Mouse (Mus musculus): ENCODE results near the gene Myh15. TPM values are rescaled to one million over a fixed set of nuclear protein-coding genes. Genes with fewer than 3 reads are reported as not detected.
"Not testable (repeated sequence)": the region's sequence is repeated elsewhere in the genome, so short reads cannot be mapped to it uniquely, and the experiment has no call there.

Gene Myh15
- polyA plus RNA-seq, 1 experiment from 2014 or later: not detected

DNA sequence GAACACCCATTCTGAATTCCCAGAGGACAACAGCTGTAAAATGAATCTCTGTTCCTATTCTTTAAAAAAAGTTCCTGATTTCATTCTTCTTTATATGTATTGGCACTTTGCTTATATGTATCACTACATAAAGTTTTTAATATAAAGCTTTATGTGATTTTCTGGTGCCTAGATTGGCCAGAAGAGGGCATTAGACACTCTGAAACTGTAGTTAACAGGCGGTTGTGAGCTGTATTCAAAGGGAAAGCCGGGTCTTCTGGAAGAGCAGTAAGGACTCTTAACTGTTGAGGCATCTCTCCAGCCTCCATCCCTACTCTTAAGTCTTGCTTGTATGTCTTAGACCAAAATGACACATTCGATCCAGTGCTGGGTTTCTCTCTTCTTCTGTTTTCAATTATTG, 139.0 kb downstream of the Myh15 start:
- DNase-seq (ENCODE audit: low spot score) (no peak), ATAC-seq (replicated peaks; ENCODE audit: low FRiP score) (no peak)
- WGBS: 54% methylated on average over 3 of the region's 3 CpGs

GRCm38 (mm10) chr16:49197951-49198350, 140.7 kb downstream of the Myh15 start:
- H3K27me3 ChIP-seq (replicated peaks; ENCODE audit: control insufficient read depth, insufficient read depth, low read length): no peaks in the 10 kb centered on the region
- DNase-seq (ENCODE audit: low spot score) (no peak), ATAC-seq (replicated peaks; ENCODE audit: low FRiP score) (no peak)
- no peak overlapping the region for H3K9ac ChIP-seq (ENCODE audit: low read depth, low read length)
- H3K27ac ChIP-seq (ENCODE audit: low read depth, low read length): no peak overlapping the region
- H3K9me3 ChIP-seq (ENCODE audit: control insufficient read depth, low read length): no peaks in the 10 kb centered on the region
- no peak overlapping the region for H3K4me3 ChIP-seq (ENCODE audit: low read depth, low read length)
- H3K4me2 ChIP-seq: no peak overlapping the region
- H3K36me3 ChIP-seq (ENCODE audit: control insufficient read depth, insufficient read depth, low read length): no peaks in the 10 kb centered on the region
- no peaks in the 10 kb centered on the region for H3K4me1 ChIP-seq (replicated peaks; ENCODE audit: control insufficient read depth, insufficient read depth, low read length)
- 62% methylated on average over 3 of the region's 3 CpGs for WGBS

More for the DNA sequence above, 139.0 kb downstream of the Myh15 start:
- Histone ChIP-seq H3K4me3 (ENCODE audit: low read depth, low read length) (no peak overlapping the region), H3K27me3 (replicated peaks; ENCODE audit: control insufficient read depth, insufficient read depth, low read length) (no peaks in the 10 kb centered on the region), H3K9ac (ENCODE audit: low read depth, low read length) (no peak overlapping the region), H3K9me3 (ENCODE audit: control insufficient read depth, low read length) (no peaks in the 10 kb centered on the region), H3K4me1 (replicated peaks; ENCODE audit: control insufficient read depth, insufficient read depth, low read length) (no peaks in the 10 kb centered on the region), H3K4me2 (no peak overlapping the region), H3K27ac (ENCODE audit: low read depth, low read length) (no peak overlapping the region), H3K36me3 (ENCODE audit: control insufficient read depth, insufficient read depth, low read length) (no peaks in the 10 kb centered on the region)

DNA sequence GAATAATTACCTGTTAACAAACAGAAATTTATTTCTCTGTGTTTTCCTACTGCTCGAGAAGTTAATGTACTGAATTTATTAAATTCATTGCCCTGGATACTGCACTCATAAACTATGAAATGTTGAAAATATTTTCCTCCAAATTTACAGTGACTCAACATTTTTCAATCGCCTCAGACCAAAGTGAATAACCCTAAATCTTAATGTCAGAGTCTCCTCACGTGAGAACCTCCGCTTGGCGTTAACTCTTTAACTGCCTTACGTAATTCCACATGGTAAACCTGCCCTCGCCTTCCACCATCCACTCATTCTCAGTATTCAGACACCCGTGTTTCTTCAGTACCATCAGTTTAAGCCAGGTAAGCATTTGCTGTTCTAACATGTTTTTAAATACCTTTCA, 166.4 kb downstream of the Myh15 start:
- ATAC-seq (replicated peaks; ENCODE audit: low FRiP score) (no peak), DNase-seq (ENCODE audit: low spot score) (no peak)
- no peaks in the 10 kb centered on the region for H3K27me3 ChIP-seq (replicated peaks; ENCODE audit: control insufficient read depth, insufficient read depth, low read length)
- H3K4me2 ChIP-seq: no peak overlapping the region
- no peak overlapping the region for H3K27ac ChIP-seq (ENCODE audit: low read depth, low read length)
- WGBS: 72% methylated on average over 8 of the region's 8 CpGs
- H3K4me1 ChIP-seq (replicated peaks; ENCODE audit: control insufficient read depth, insufficient read depth, low read length): no peaks in the 10 kb centered on the region
- H3K9ac ChIP-seq (ENCODE audit: low read depth, low read length): no peak overlapping the region
- no peaks in the 10 kb centered on the region for H3K9me3 ChIP-seq (ENCODE audit: control insufficient read depth, low read length)
- H3K36me3 ChIP-seq (ENCODE audit: control insufficient read depth, insufficient read depth, low read length): no peaks in the 10 kb centered on the region
- H3K4me3 ChIP-seq (ENCODE audit: low read depth, low read length): no peak overlapping the region

DNA sequence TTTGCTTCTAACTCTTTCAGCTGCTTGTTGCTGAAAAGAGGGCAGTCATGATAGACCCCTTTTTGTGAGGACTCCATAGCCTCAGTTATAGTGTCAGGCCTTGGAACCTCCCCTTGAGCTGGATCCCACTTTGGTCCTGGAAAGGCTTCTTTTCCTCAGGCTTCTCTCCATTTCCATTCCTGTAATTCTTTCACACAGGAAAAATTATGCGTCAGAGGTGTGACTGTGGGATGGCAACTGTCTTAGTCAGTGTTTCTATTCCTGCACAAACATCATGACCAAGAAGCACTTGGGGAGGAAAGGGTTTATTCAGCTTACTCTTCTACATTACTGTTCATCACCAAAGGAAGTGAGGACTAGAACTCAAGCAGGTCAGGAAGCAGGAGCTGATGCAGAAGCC, 186.2 kb downstream of the Myh15 start:
- not testable (repeated sequence) for DNase-seq (ENCODE audit: low spot score); H3K27ac ChIP-seq (ENCODE audit: low read depth, low read length); H3K9me3 ChIP-seq (ENCODE audit: control insufficient read depth, low read length); H3K4me2 ChIP-seq; H3K4me1 ChIP-seq (replicated peaks; ENCODE audit: control insufficient read depth, insufficient read depth, low read length); H3K9ac ChIP-seq (ENCODE audit: low read depth, low read length); H3K4me3 ChIP-seq (ENCODE audit: low read depth, low read length); H3K36me3 ChIP-seq (ENCODE audit: control insufficient read depth, insufficient read depth, low read length); ATAC-seq (replicated peaks; ENCODE audit: low FRiP score); H3K27me3 ChIP-seq (replicated peaks; ENCODE audit: control insufficient read depth, insufficient read depth, low read length)
- WGBS: 92% methylated on average over 1 of the region's 1 CpGs

Other genes starting within 250 kb of the Myh15 start
- gene Retnlb, start 240.6 kb upstream of the Myh15 start, polyA plus RNA-seq (2014; fragmentation: Nextera tagmentation; extraction: Ambion mirVana): not detected in 2 replicates
- not detected in 2 replicates for gene Retnla, start 214.9 kb upstream of the Myh15 start, polyA plus RNA-seq (2014; fragmentation: Nextera tagmentation; extraction: Ambion mirVana)
- not detected in 2 replicates for gene Retnlg, start 184.9 kb upstream of the Myh15 start, polyA plus RNA-seq (2014; fragmentation: Nextera tagmentation; extraction: Ambion mirVana)
- gene Dzip3, start 63.3 kb upstream of the Myh15 start, polyA plus RNA-seq (2014; fragmentation: Nextera tagmentation; extraction: Ambion mirVana): 23.6 and 25.5 TPM in 2 replicates
- 34.0 and 38.3 TPM in 2 replicates for gene Cip2a, start 63.3 kb upstream of the Myh15 start, polyA plus RNA-seq (2014; fragmentation: Nextera tagmentation; extraction: Ambion mirVana)